Mouse (Mus musculus) embryonic facial prominence, embryonic 14.5 days (tissue): ENCODE results near the gene Igf1r. TPM values are rescaled to one million over a fixed set of nuclear protein-coding genes. Genes with fewer than 3 reads are reported as not detected.

Experiments used
- ATAC-seq: fragments of 200-750 bp; cut with Nextera tagmentation; 2 replicates; pipeline ENCODE4 v1.8.0; 2017; ENCODE audit warnings: low read depth, moderate number of reproducible peaks, moderate TSS enrichment
- DNase-seq: peaks from one replicate; pipeline ENCODE4 v3.0.0-alpha.2; 2015; ENCODE audit warnings: low spot score
- H3K27ac ChIP-seq: fragments of 300-500 bp; sonication (generic); replicated peaks from 2 replicates; pipeline ENCODE4 v1.5.1; 2014; ENCODE audit warnings: low read depth, mild to moderate bottlenecking, low read length, moderate library complexity
- H3K27me3 ChIP-seq: fragments of 300-500 bp; sonication (generic); replicated peaks from 2 replicates; pipeline ENCODE4 v1.6.1; 2014; ENCODE audit warnings: low read length; ENCODE audit not compliant: control insufficient read depth, insufficient read depth
- H3K36me3 ChIP-seq: fragments of 300-500 bp; sonication (generic); 2 replicates; pipeline ENCODE4 v1.6.1; 2014; ENCODE audit warnings: low read length, mixed read lengths; ENCODE audit not compliant: control insufficient read depth, insufficient read depth
- H3K4me1 ChIP-seq: fragments of 300-500 bp; sonication (generic); 2 replicates; pipeline ENCODE4 v1.6.1; 2014; ENCODE audit warnings: antibody characterized with exemption, low read length; ENCODE audit not compliant: control insufficient read depth, insufficient read depth
- H3K4me2 ChIP-seq: fragments of 300-500 bp; sonication (generic); 2 replicates; pipeline ENCODE4 v1.6.1; 2014; ENCODE audit warnings: low read depth, mild to moderate bottlenecking, low read length, moderate library complexity, mixed read lengths
- H3K4me3 ChIP-seq: fragments of 300-500 bp; sonication (generic); 2 replicates; pipeline ENCODE4 v1.5.1; 2014; ENCODE audit warnings: low read depth, mild to moderate bottlenecking, low read length
- H3K9ac ChIP-seq: fragments of 300-500 bp; sonication (generic); 2 replicates; pipeline ENCODE4 v1.6.1; 2014; ENCODE audit warnings: low read depth, mild to moderate bottlenecking, low read length, moderate library complexity, mixed read lengths
- H3K9me3 ChIP-seq: fragments of 300-500 bp; sonication (generic); 2 replicates; pipeline ENCODE4 v1.6.1; 2016; ENCODE audit warnings: low read length; ENCODE audit not compliant: control insufficient read depth
- WGBS: fragments of 180-500 bp; shearing (Covaris S2); extraction: QIAGEN DNeasy Blood & Tissue Kit; methylation state at CpG from one replicate; pipeline ENCODE4 v1.1.7; 2014; 5-methylcytosine and 5-hydroxymethylcytosine counted together
- polyA plus RNA-seq: library from polyadenylated mRNA; unstranded; fragments of >200 nt; fragmentation: Nextera tagmentation; extraction: Ambion mirVana; gene quantifications from 2 replicates; pipeline ENCODE4 v1.2.1, GENCODE M21; 2014

Igf1r gene
- polyA plus RNA-seq, 1 experiment from 2014 or later: 16.8 TPM

DNA sequence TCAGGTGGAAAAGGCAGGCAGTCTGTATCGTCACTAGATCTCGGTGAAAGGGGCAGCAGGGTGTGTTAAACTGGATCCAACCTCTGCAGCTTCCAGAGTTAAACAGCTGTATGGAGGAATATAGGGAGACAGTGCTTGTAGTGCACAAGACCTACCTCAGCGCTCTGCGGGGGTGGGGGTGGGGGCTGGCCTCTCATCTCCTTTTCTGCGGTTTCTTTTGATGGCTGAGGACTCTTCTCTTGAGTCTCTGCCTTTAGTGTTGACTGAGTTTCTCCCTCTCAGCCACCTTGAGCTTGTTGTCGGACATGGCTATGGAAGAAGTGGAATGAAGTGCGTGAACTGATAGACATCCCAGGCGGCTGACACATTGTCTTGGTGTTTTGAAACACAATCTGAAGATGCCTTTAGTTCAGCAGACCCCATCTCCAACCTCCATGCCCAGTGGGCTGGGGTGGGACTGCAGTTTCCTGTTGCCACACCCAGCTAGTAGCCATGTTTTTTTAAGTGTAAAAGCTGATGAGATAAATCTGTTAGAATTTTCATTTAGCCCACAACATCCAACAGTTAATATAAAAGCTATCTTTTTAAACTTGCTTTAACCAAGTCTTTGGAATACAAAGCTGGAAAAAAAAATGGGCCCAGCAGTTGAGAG, 253.3 kb downstream of the Igf1r start:
- Histone ChIP-seq H3K4me2 (no peak overlapping the region), H3K36me3 (peaks cover 92% of the 10 kb centered on the region), H3K27me3 (no peaks in the 10 kb centered on the region), H3K27ac (no peak overlapping the region), H3K4me3 (no peak overlapping the region), H3K9me3 (no peaks in the 10 kb centered on the region), H3K9ac (no peak overlapping the region), H3K4me1 (no peaks in the 10 kb centered on the region)
- ATAC-seq (no peak), DNase-seq (no peak)
- WGBS: 91% methylated on average over 8 of the region's 8 CpGs

- no peak for DNase-seq
- Histone ChIP-seq H3K4me2 (no peak overlapping the region), H3K36me3 (peaks cover 93% of the 10 kb centered on the region), H3K4me3 (no peak overlapping the region), H3K27me3 (no peaks in the 10 kb centered on the region), H3K9me3 (no peaks in the 10 kb centered on the region), H3K9ac (no peak overlapping the region), H3K27ac (no peak overlapping the region), H3K4me1 (no peaks in the 10 kb centered on the region)
- WGBS: 85% methylated on average over 6 of the region's 6 CpGs
- ATAC-seq: no peak
Observed at GRCm38 (mm10) chr7:68209039-68209438, 256.4 kb downstream of the Igf1r start.

- Histone ChIP-seq H3K27me3 (no peaks in the 10 kb centered on the region), H3K9me3 (no peaks in the 10 kb centered on the region), H3K27ac (no peak overlapping the region), H3K4me2 (no peak overlapping the region), H3K4me3 (no peak overlapping the region), H3K4me1 (no peaks in the 10 kb centered on the region), H3K36me3 (peaks cover 92% of the 10 kb centered on the region), H3K9ac (no peak overlapping the region)
- no peak for DNase-seq
- 66% methylated on average over 4 of the region's 4 CpGs for WGBS
- no peak for ATAC-seq
Observed at GRCm38 (mm10) chr7:68210417-68210816, 257.8 kb downstream of the Igf1r start.

DNA sequence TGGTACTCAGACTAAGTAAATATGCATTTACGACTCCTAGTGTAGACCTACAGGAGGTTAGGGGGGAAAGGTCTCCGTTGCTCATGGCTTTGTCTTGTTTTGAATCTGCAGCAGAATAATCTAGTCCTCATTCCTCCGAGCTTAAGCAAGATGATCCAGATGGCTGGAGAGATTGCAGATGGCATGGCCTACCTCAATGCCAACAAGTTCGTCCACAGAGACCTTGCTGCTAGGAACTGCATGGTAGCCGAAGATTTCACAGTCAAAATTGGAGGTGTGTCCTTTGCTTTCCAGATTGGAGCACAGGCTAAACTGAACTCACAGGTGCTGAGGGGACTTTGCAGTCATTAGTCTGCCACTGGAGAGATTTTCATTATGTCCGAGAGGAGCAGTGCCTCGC, 259.3 kb downstream of the Igf1r start:
- 92% methylated on average over 7 of the region's 7 CpGs for WGBS
- Histone ChIP-seq H3K36me3 (peaks cover 92% of the 10 kb centered on the region), H3K4me3 (no peak overlapping the region), H3K9ac (no peak overlapping the region), H3K27me3 (no peaks in the 10 kb centered on the region), H3K9me3 (no peaks in the 10 kb centered on the region), H3K4me1 (no peaks in the 10 kb centered on the region), H3K4me2 (no peak overlapping the region), H3K27ac (no peak overlapping the region)
- ATAC-seq (no peak), DNase-seq (no peak)

GRCm38 (mm10) chr7:68213842-68214241, 261.2 kb downstream of the Igf1r start:
- H3K4me2 ChIP-seq: no peak overlapping the region
- no peaks in the 10 kb centered on the region for H3K9me3 ChIP-seq
- 71% methylated on average over 5 of the region's 5 CpGs for WGBS
- H3K27me3 ChIP-seq: no peaks in the 10 kb centered on the region
- no peak overlapping the region for H3K4me3 ChIP-seq
- no peaks in the 10 kb centered on the region for H3K4me1 ChIP-seq
- DNase-seq (no peak), ATAC-seq (no peak)
- H3K9ac ChIP-seq: no peak overlapping the region
- no peak overlapping the region for H3K27ac ChIP-seq
- H3K36me3 ChIP-seq: peaks cover 91% of the 10 kb centered on the region

- Histone ChIP-seq H3K4me1 (no peaks in the 10 kb centered on the region), H3K9me3 (no peaks in the 10 kb centered on the region), H3K9ac (no peak overlapping the region), H3K27me3 (no peaks in the 10 kb centered on the region), H3K4me2 (no peak overlapping the region), H3K27ac (no peak overlapping the region), H3K36me3 (peaks cover 91% of the 10 kb centered on the region), H3K4me3 (no peak overlapping the region)
- peak; percentile 23; the same call in 1 of the 2 replicates for ATAC-seq
- peak; percentile 42 for DNase-seq
- 86% methylated on average over 18 of the region's 18 CpGs for WGBS
Observed at GRCm38 (mm10) chr7:68215522-68216070, 263.0 kb downstream of the Igf1r start.

DNA sequence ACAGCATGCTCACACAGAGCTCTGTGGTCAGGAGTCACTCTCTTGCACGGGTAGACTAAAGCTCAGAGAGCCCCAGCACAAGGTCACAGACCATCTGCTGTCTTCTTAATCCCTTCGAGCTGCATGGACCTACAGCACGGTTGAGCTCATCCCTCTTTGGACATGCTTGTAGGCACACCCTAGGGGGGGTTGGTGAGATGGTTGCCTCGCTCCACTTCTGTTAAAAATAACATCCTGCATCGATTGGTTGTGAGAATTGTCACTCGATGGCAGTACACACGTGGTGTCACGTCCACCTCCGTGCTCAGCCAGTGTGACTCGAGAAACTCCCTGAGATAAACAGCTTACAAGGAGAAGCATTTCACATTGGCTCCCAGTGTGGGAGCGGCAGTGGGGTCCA, 266.3 kb downstream of the Igf1r start:
- no peak overlapping the region for H3K9ac ChIP-seq
- WGBS: 85% methylated on average over 11 of the region's 11 CpGs
- H3K27ac ChIP-seq: no peak overlapping the region
- peaks cover 6% of the 10 kb centered on the region; the same call in 1 of the 2 replicates for H3K4me1 ChIP-seq
- no peaks in the 10 kb centered on the region for H3K9me3 ChIP-seq
- no peaks in the 10 kb centered on the region for H3K27me3 ChIP-seq
- ATAC-seq: no peak
- no peak overlapping the region for H3K4me2 ChIP-seq
- no peak for DNase-seq
- peaks cover 82% of the 10 kb centered on the region for H3K36me3 ChIP-seq
- no peak overlapping the region for H3K4me3 ChIP-seq

- Histone ChIP-seq H3K27ac (0 out of 2 replicates have a peak overlapping the region, but pooled peaks have one; percentile 10), H3K4me1 (peaks cover 9% of the 10 kb centered on the region; the same call in 1 of the 2 replicates), H3K36me3 (peaks cover 76% of the 10 kb centered on the region), H3K9ac (no peak overlapping the region), H3K4me2 (no peak overlapping the region), H3K27me3 (no peaks in the 10 kb centered on the region), H3K9me3 (no peaks in the 10 kb centered on the region), H3K4me3 (no peak overlapping the region)
- no peak for DNase-seq
- WGBS: 79% methylated on average over 9 of the region's 9 CpGs
- ATAC-seq: no peak
Observed at GRCm38 (mm10) chr7:68221677-68222230, 269.1 kb downstream of the Igf1r start.
